Mouse (Mus musculus) urinary bladder, postnatal 14 days (tissue): ENCODE measurements around the gene Rere.
"Not testable (repeated sequence)": the region's sequence is repeated elsewhere in the genome, so short reads cannot be mapped to it uniquely, and the experiment has no call there.

Experiments
- DNase-seq: peaks from one replicate; pipeline ENCODE4 v3.0.0; 2021; ENCODE audit warnings: low spot score

The Rere gene

DNA sequence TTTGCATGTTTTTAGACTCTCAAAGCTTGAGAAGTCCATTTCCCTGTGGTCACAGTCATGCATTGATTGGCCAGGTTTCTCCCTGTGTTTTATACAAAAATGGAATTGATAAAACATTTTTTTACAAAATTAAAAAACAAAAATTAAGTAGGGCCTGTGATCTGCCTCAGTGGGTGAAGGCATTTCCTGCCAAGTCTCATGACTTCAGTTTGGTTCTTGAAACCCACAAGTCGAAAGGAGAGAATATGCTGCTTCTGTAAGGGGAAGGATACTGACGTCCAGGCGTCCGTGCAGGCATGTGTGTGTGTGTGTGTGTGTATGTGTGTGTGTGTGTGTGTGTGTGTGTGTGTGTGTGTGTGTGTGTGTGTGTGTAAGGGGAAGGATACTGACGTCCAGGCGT lies 231.9 kb downstream of the Rere start:
- DNase-seq = not testable (repeated sequence)

GRCm38 (mm10) chr4:150516201-150516600 lies 234.8 kb downstream of the Rere start:
- DNase-seq = no peak

DNA sequence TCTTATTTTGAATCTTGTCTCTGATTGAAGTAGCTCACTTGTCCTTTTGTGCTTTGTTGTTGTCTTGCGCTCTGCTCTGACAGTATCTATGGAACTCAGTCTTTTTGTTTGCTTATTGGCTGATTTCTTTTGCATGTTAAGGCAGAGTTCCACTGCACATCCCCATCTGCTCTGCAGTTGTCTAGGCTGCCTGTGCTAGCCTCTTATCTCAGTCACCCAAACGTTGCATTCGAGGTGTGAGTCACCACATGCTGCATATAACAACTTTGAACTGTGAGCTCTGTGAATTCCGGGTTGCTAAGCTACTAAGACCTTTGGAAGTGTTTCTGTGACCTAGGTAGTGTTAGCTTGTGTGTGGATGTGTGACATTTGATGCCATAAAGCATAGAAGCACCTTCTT lies 235.9 kb downstream of the Rere start:
- peak; percentile 29 for DNase-seq

GRCm38 (mm10) chr4:150518826-150519225 lies 237.4 kb downstream of the Rere start:
- DNase-seq = no peak

DNA sequence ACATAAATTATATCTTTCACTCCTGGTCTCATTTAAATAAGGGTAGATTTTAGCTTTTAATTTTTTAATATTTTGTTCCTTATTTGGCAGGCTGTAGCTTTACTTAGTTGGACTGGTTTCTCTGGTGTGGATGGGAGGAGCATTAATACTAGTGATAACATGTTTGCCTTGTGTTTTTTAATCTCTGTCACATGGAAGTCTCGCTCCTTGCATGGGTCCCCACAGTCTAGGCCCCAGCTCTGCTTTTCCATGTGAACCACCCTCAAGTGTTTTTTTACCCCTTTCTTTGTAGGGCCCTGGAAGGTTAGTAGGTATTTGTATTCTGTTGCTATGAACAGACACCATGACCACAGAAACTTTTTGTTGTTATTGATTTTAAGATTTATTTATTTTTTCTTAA lies 238.6 kb downstream of the Rere start:
- DNase-seq = no peak

- no peak for DNase-seq
Measured at GRCm38 (mm10) chr4:150522425-150522824, 241.0 kb downstream of the Rere start.

- no peak for DNase-seq
Measured at GRCm38 (mm10) chr4:150523351-150523750, 241.9 kb downstream of the Rere start.

GRCm38 (mm10) chr4:150526269-150526668 lies 244.8 kb downstream of the Rere start:
- no peak for DNase-seq

DNA sequence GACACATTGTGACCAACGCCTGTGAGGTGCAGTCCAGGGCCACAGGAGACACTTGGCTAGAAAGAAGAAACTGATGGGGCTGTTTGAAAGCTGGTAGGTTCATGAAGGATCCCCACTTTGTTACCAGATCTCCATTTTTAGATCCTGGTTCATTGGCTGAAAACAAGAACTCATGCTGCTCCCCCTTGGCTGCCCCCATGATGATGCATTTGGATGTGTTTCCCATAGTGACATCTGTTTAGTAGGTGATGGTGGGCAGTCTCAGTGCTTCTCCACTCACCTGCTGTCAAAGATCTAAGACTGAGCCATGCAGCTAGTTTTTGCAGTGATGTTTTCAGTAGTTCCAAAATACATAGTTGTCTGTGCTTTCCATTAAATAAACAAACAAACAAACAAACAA lies 247.0 kb downstream of the Rere start:
- no peak for DNase-seq

DNA sequence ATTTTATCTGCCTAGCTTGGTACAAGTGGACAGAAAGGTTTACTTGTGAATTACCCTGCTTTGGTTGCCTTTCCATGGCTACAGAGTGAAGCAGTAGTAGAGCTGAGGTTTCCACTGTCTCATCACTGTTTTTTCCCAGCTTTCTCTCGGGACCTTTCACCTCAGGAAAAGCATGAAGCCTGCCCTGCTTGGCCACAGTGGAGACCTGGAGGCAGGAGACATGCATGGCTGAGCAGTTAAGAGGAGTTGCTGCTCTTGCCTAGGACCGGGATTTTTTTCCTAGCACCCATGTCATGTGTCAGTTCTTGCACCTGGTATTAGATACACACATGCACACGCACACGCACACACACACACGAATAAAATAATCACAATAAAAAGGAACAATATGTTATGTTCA lies 247.4 kb downstream of the Rere start:
- DNase-seq = no peak

GRCm38 (mm10) chr4:150531869-150532268 lies 250.4 kb downstream of the Rere start:
- no peak for DNase-seq

GRCm38 (mm10) chr4:150536821-150537510 lies 255.5 kb downstream of the Rere start:
- DNase-seq = peak; percentile 38

GRCm38 (mm10) chr4:150539846-150540245 lies 258.4 kb downstream of the Rere start:
- no peak for DNase-seq

- DNase-seq = no peak
Measured at GRCm38 (mm10) chr4:150540392-150541094, 259.1 kb downstream of the Rere start.

DNA sequence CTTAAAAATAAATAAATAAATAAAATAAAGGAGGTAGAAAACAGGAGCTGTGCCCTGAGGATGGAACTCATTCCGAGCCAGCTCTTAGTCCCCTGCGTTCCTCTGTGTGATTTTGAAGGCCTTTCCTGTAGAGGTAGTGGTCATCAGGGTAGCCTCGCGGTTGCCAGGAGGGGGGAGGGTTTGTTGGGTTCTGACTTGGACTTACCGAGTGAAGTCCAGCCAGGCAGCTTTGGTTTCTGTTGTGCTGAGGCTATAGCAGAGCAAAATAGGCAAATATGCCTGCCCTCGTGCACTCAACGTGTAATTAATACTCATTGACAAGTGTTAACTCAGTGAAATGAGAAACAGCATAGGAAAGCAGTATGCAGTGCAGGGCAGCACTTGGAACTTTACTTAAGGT lies 262.8 kb downstream of the Rere start:
- no peak for DNase-seq

DNA sequence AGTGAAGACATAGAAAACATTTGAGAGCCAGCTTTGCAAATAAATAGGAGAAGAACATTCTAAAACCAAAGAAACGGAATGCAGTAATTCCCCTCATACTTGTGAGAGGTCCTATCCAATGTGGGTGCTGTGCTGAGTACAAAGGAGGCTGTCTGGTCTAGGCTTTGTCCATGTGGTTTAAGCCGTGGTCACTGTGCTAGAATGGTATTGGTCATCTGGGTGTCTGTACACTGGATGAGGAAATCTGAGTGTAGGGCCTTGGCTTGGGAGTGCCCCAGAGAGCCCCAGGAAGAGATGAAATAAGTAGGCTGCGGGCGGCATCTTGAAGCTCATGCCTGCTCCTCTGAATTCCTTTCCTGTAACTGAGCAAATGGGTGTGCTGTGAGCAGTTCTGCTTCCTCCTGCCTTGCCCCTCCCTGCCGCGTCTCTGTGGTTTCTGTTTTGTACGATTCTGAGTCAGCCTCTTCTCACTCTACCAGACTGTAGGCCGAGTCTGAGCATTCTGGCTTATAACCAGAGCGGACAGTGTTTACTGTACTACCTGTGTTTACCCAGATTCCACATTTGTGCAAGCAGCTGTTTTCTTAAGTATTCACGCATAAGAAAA lies 263.3 kb downstream of the Rere start:
- peak; percentile 77 for DNase-seq

GRCm38 (mm10) chr4:150545775-150546174 lies 264.3 kb downstream of the Rere start:
- no peak for DNase-seq

- DNase-seq = not testable (repeated sequence)
Measured at GRCm38 (mm10) chr4:150546296-150546695, 264.9 kb downstream of the Rere start.

- no peak for DNase-seq
Measured at GRCm38 (mm10) chr4:150549393-150549792, 267.9 kb downstream of the Rere start.

DNA sequence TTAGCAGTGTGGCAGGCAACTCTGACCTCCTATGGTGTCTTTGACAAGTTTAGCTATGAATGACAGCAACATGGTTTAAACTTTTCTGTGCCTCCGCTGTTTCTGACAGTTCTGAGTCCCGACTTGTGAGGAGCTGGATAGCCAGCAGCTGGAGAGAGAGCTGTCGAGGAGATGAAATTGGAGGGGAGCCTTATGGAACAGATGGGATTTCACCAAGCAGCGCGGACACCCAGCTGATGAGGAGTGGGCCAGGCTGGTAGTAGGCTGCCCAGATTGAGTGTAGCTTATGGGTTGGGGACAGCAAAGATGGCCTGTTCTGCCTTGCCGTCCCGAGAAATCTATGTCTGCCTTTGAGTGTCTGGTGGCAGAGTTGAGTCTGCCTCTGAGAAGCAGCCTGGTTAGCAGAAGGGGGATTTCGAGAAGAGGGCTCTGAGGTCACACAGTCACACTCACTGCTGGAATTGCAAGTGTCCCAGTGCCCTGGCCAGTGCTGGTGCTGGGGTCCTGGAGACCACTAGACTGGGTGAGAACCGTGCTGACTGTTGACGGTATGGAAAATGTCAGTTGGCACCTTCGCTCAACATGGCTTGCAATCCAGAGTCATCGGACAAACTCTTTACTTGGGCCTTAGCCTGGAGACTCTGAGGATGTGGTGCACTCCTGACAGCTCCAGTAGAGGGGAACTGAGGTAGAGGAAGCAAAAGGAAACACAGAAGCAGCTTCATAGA lies 268.7 kb downstream of the Rere start:
- DNase-seq = no peak

GRCm38 (mm10) chr4:150551390-150551789 lies 269.9 kb downstream of the Rere start:
- no peak for DNase-seq

DNA sequence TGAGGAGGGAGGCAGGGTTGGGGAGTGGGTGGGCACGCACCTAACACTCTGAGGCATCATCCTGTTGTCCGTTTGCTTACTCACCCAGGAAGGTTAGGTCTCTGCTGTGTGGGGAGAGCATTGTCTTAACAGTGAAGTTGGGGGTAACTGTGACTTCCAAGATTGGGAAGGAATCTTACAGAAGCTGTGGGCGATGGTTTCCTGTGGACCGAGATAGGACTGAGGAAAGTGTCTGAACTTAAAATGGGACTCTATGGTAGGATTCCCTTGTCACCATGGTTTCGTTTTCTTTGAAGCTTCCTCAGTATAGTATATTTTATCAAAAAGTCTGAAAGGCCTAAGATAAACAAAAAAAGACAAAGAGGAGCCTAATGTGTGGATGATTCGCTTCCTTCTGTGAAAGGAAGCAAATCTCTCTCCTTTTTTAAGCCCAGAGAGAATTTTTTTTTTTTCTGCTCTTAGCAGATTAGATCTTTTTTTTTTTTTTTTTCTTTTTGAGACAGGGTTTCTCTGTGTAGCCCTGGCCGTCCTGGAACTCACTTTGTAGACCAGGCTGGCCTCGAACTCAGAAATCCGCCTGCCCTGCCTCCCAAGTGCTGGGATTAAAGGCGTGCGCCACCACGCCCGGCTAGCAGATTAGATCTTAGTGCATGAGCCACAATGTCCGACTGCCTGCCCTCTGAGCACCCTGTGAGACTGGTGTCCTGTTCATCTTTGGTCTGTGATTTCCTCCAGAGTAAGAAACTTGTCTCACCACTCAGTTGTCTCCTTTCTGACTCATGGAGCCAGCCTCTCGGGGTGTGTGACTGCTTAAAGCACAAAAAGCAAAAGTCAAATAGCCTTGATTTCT lies 271.5 kb downstream of the Rere start:
- no peak for DNase-seq
